Mouse (Mus musculus) right cerebral cortex, adult 18-20 months (tissue): ENCODE results near the gene Kcnip3.

ENCODE experiments used
- DNase-seq: peaks from one replicate; pipeline ENCODE4 v3.0.0; 2022; ENCODE audit warnings: mixed read lengths

Kcnip3 gene

DNA sequence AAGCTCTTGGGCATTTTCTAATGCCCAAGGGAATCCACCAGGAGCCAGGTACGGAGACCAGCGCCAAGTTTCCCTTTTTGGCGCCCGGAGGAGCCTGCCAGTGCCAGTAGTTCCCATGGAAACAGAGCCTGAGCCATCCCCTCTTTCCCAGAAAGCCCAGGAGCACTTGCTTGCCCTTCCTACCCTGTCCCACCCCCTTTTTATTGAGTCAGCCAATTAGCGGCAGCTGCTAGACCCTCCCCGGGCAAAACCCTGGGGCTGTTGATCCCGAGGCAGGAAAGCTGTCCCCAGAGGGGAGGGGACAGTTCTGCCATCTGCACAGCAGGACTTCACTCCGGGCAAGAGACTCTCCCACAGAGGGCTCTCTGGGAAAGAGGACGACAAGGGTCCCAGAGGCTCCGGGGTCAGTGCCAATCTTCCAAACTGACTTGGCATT lies at the start of gene Kcnip3:
Gene Kcnip3 (minus strand): TSS at position 89 of the 436 bp plus-strand sequence.
- DNase-seq: peak; percentile 86

DNA sequence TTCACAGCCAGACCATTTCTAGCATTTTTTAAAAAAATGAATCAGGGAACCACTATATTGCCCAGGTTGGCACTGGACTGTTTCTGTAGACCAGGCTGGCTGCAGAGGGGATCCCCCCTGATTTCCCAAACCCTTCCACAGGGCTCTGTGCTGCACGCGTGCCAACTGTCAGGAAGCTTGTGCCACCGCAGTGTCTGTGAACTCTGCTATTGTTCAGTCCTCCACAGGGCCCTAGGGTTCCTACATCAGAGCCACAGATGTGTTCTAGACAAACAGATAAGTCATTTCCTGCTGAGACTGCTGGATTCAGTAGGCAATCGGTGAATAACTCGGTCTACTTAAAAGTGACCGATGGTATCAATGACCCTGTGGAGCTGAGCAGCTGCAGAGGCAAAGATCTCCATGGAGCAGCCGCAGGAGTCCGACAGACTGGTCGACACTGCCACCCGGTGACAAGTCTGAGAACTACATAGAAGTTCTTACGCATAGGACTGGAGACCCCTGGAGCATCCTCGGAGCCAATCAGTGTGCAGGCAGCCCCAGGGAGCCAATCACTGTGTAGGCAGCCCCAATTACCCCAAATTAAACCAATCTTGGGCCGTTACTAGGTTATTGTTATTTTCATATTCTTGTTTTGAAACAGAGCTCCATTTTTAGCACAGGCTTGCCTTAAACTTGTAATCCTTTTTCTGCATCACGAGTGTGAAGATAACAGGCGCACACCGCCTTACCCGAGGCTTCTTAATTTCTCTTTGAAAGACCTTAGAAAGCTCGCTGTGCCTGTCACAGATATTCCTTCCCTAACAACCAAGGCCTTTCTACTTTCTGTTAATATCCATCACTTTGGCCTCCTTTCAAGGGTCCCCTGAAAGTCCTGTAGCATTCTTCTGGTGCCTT lies 37.4 kb upstream of the Kcnip3 start:
- peak; percentile 93 for DNase-seq

DNA sequence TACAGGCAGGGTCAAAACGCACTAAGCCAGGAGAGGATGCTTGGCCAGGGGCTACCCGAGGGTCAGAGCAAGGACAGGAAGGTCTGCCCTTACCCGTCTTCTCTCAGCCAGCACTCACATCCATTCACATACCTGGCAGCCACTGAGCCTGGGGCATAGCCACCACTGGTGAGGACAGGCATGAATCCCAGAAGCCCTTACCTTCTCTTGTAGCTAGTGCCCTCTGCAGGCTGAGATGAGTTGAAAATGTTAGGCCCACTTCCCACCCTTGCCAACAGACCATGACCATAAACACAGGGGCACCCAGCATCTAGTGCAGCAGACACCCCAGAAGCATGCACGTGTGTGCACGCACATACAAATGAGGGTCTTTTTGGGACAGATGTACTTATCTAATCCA lies 29.2 kb upstream of the Kcnip3 start:
- DNase-seq: peak; percentile 42

DNA sequence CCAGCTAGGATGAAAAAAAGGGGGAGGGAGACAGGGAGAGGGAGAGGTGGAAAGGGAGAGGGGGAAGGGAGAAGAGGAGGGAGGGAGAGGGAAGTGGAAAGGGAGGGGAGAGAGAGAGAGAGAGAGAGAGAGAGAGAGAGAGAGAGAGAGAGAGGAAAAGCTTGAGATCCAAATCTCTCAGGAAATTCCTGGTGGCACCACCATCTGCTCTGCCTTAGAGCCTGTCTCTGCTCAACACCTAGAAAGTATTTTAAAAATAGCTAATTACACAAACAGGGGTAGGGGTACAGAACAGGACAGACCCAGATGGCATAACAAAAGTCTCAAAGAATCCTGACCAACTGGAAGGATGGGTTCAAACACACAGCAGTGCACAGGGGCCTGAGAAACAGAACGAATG lies 28.6 kb upstream of the Kcnip3 start:
- DNase-seq: no peak

DNA sequence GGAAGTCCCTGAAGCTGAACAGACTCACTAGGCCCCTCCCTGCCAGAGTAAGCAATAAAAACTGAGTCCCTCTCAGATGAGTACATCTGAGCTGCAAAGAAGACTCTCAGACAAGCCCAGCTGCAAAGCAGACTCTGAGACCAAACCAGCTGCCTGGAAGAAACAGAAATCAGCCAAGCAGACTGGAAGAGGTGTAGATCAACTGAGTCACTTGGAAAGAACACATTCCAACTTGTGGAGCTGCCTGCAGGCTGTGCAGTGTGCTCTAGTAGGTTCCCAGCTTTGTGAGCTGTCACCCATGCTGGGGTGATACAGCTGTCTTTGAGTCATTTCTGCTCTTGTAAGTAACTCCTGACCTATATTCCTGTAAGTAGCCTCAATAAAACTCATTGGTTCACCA lies 27.8 kb upstream of the Kcnip3 start:
- DNase-seq: no peak

GRCm38 (mm10) chr2:127548342-127549074 lies 26.6 kb upstream of the Kcnip3 start:
- DNase-seq: no peak

DNA sequence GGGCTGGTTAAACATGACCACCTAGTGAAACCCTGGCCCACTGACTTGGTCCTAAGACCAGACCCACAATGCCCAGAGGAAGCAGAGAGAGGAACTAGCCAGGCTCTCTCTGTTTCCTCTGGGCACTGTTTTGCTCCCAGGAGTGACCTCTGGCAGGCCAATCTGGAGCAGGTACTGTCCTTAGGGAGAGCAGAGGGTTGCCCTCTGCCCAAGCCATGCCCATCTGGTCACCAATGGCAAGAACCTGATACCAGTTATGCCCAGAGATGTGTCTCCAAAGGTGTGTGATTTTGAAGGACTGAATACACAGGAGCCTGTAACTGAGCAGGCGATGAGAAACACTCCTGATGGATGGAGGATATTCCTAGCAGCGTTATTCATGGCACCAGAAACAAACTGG lies 19.8 kb upstream of the Kcnip3 start:
- DNase-seq: no peak

GRCm38 (mm10) chr2:127541185-127541584 lies 19.3 kb upstream of the Kcnip3 start, which contains the start of gene Prom2:
Prom2 (minus strand) TSS chr2:127541467.
- no peak for DNase-seq

DNA sequence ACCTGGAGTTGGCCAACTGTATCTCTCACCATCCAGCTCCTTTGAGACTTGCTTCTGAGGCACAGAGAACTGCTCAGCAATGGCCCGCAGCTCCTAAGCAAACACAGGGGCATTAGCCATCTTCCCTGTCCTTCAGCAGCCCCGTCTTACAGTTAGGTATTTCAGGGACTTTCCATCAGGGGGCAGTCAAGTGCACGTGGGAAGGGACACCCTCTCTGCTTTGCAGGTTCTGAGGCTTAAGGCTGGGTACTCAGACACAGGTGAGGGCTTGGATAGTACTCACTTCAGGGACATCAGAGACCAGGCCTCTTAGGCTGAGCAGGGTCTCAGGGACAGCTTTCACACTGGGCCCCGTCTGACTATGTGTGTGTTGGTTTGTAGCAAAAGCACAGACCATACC lies 17.6 kb upstream of the Kcnip3 start:
- no peak for DNase-seq

- DNase-seq: peak; percentile 83
These were observed 15.7 kb upstream of the Kcnip3 start for GRCm38 (mm10) chr2:127537548-127537947.

- DNase-seq: peak; percentile 90
These were observed 13.5 kb upstream of the Kcnip3 start for GRCm38 (mm10) chr2:127535363-127535762.

GRCm38 (mm10) chr2:127532379-127532778 lies 10.5 kb upstream of the Kcnip3 start:
- DNase-seq: no peak

GRCm38 (mm10) chr2:127531592-127531991 lies 9.7 kb upstream of the Kcnip3 start:
- DNase-seq: no peak

GRCm38 (mm10) chr2:127530418-127530817 lies 8.5 kb upstream of the Kcnip3 start:
- DNase-seq: no peak

GRCm38 (mm10) chr2:127525004-127525775 lies 3.3 kb upstream of the Kcnip3 start:
- no peak for DNase-seq

- DNase-seq: no peak
These were observed 2.2 kb upstream of the Kcnip3 start for GRCm38 (mm10) chr2:127523950-127524729.

DNA sequence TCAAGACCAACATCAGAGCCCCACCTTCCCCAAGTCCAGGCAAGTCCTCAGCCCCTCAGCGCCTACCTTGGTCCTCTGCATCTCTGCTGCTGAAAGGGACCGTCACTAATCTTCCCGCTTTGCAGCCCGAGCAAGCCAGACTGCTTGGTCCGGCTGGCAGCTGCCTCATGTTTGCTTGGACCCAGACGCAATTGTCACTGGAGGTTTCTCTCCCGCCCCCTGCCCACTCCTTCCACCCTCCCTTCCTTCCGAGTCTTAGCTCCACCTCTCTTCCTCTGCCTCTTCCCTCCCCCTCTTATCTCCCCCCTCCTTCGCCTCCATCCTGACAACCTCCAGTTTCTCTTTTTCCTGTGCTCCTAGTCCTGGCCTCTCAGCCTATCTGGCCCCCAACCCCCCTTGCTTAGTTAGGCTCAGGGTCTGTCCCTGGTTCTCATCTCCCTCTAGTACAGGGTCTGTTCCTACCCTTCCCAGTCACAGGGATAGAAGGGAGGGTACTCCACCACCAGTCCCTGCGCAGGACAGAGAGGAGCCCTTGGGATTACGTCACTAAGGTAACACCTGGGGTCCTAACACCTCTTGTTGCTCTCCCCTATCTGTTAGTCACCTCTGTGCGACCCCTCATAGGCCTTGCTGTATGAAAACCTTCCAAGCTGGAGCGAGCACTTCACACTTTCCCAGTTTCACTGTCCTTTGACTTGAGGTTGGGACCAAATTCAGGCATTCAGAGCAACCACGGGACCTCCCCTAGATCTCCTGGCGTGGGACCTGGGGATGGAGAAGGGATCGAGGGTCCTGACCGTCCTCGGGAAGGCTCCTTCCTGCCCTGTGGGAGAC lies 505 bp downstream of the Kcnip3 start:
- peak; percentile 82 for DNase-seq

DNA sequence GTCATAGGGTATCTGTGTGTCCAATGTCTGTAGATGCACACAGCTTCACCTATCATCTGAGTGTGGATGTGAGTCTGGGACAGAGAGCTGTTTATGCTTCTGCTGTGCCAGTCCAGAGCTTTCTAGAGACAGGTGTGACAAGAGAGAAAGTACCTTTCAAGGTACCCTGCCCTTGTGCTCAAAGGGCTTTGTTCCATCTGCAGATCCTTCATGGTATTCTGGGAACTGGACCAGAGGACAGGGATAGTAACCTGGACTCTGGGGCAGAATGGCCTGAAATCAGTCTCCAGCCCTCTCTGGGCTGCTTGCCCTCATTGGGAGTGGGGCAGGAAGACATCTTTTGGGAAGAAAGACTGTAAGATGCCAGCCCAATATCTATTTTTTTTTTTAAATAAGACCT lies 1.8 kb downstream of the Kcnip3 start:
- DNase-seq: no peak

DNA sequence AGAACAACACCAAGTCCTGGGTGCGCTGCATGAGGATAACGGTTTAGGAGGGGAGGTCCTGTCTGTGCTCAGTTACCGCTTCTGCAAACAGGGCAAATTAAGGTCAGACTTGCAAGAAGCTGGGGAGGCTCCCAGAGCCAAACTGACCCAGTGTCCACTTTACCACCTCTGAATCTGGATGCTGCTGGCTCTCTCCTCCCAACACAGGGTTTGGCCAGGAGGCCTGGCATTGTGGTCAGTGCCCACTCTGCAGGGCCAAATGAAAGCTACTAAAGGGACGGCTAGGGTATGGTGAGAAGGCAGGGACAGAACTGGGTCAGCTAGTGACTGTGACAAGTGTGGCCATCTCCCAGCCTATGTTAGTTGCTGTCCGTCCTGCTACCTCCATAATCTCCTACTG lies 2.6 kb downstream of the Kcnip3 start:
- no peak for DNase-seq

GRCm38 (mm10) chr2:127518831-127519230 lies 3.1 kb downstream of the Kcnip3 start:
- no peak for DNase-seq

GRCm38 (mm10) chr2:127518273-127518672 lies 3.6 kb downstream of the Kcnip3 start:
- DNase-seq: peak; percentile 83
